Mouse (Mus musculus) heart, postnatal 0 days (tissue): ENCODE results near the gene Nrf1. TPM values are rescaled to one million over a fixed set of nuclear protein-coding genes. Genes with fewer than 3 reads are reported as not detected.

Experiments
- ATAC-seq: fragments of 200-750 bp; cut with Nextera tagmentation; 2 replicates; pipeline ENCODE4 v1.8.0; 2017; ENCODE audit warnings: low read depth, moderate number of reproducible peaks, moderate library complexity; ENCODE audit not compliant: insufficient read depth
- DNase-seq: peaks from one replicate; pipeline ENCODE4 v3.0.0-alpha.2; 2016; ENCODE audit warnings: low spot score
- H3K27ac ChIP-seq: fragments of 300-500 bp; sonication (generic); 2 replicates; pipeline ENCODE4 v1.5.1; 2014; ENCODE audit warnings: low read depth, mild to moderate bottlenecking
- H3K27me3 ChIP-seq: fragments of 300-500 bp; sonication (generic); 2 replicates; pipeline ENCODE4 v1.6.1; 2014; ENCODE audit warnings: low read length, mixed read lengths; ENCODE audit not compliant: control insufficient read depth, insufficient read depth
- H3K36me3 ChIP-seq: fragments of 300-500 bp; sonication (generic); replicated peaks from 2 replicates; pipeline ENCODE4 v1.6.1; 2014; ENCODE audit warnings: low read length, mixed read lengths; ENCODE audit not compliant: control insufficient read depth, insufficient read depth
- H3K4me1 ChIP-seq: fragments of 300-500 bp; sonication (generic); 2 replicates; pipeline ENCODE4 v1.6.1; 2014; ENCODE audit warnings: antibody characterized with exemption; ENCODE audit not compliant: control insufficient read depth, insufficient read depth
- H3K4me2 ChIP-seq: fragments of 300-500 bp; sonication (generic); 2 replicates; pipeline ENCODE4 v1.6.1; 2014; ENCODE audit warnings: low read depth, mild to moderate bottlenecking, low read length, moderate library complexity
- H3K4me3 ChIP-seq: fragments of 300-500 bp; sonication (generic); 2 replicates; pipeline ENCODE4 v1.5.1; 2014; ENCODE audit warnings: low read depth, low read length
- H3K9ac ChIP-seq: fragments of 300-500 bp; sonication (generic); replicated peaks from 2 replicates; pipeline ENCODE4 v1.6.1; 2014; ENCODE audit warnings: low read depth, low read length, mixed read lengths
- H3K9me3 ChIP-seq: fragments of 300-500 bp; sonication (generic); replicated peaks from 2 replicates; pipeline ENCODE4 v1.6.1; 2016; ENCODE audit warnings: low read length; ENCODE audit not compliant: control insufficient read depth
- CTCF ChIP-seq: IDR thresholded peaks from 2 replicates; pipeline ENCODE4 v1.5.1; 2016; ENCODE audit warnings: antibody characterized with exemption, control low read depth, low read depth
- EP300 ChIP-seq: IDR thresholded peaks from 2 replicates; pipeline ENCODE4 v1.6.1; 2016; ENCODE audit warnings: antibody characterized with exemption, low read depth
- WGBS: fragments of 180-500 bp; shearing (Covaris S2); extraction: QIAGEN DNeasy Blood & Tissue Kit; methylation state at CpG from one replicate; pipeline ENCODE4 v1.1.7; 2014; 5-methylcytosine and 5-hydroxymethylcytosine counted together
- polyA plus RNA-seq: library from polyadenylated mRNA; unstranded; fragments of >200 nt; fragmentation: Nextera tagmentation; extraction: Ambion mirVana; gene quantifications from 2 replicates; pipeline ENCODE4 v1.2.1, GENCODE M21; 2015
- total RNA-seq: library from RNA; depleted of rRNA; stranded (reverse); fragments of >200 nt; gene quantifications from 2 replicates; pipeline ENCODE4 v1.2.3, GENCODE M21; 2014; ENCODE audit warnings: low replicate concordance

Nrf1 gene
- total and polyA plus RNA-seq, 2 experiments from 2014 or later = 14.1 to 90.1 TPM

DNA sequence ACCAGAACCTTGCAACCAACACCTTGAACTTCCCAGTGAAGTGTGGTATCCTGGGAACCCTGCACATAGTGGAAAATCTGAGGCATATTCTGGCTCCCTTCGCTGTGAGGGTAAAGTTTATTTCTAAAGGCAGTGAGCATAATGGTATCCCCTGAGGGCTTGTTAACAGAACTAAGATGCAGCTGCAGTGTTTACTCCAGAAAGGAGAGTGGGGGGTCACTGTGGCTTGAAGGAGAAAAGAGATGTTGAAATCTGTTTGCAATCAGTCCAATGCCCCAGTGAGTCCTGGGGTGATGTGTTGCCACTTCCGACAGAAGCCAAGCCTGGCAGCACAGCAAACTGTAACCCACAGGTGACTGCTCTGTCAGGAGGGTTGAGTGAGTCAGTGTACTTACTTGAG is 73.4 kb downstream of the Nrf1 start:
- Histone ChIP-seq H3K4me2 (no peak overlapping the region), H3K4me3 (no peak overlapping the region), H3K9ac (no peak overlapping the region), H3K27me3 (no peaks in the 10 kb centered on the region), H3K36me3 (peaks cover 78% of the 10 kb centered on the region), H3K4me1 (no peaks in the 10 kb centered on the region), H3K27ac (no peak overlapping the region), H3K9me3 (no peaks in the 10 kb centered on the region)
- TF ChIP-seq EP300 (no peak), CTCF (no peak)
- no peak for ATAC-seq
- no peak for DNase-seq
- 84% methylated on average over 2 of the region's 2 CpGs for WGBS

DNA sequence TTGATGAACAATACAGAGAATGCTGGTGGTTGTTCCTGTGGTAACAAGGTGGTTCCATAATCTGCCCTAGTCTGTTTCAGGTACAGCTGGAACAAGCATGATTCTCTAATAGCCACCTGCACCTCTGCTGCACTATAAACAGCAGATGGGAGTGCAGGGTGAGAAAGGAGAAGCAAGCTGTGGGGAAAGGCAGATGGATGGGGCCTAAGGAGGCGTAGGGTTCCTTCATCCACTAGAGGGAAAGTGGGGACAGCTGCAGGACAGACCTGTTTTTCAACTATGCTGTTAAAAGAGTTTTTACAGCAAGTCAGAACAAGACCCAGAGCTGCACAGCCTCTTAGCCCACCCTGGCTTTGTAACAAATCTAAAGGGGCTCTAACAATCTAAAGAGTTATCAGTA is 73.8 kb downstream of the Nrf1 start:
- Histone ChIP-seq H3K27me3 (no peaks in the 10 kb centered on the region), H3K27ac (no peak overlapping the region), H3K9ac (no peak overlapping the region), H3K36me3 (peaks cover 78% of the 10 kb centered on the region), H3K9me3 (no peaks in the 10 kb centered on the region), H3K4me1 (no peaks in the 10 kb centered on the region), H3K4me2 (no peak overlapping the region), H3K4me3 (no peak overlapping the region)
- DNase-seq (no peak), ATAC-seq (no peak)
- TF ChIP-seq EP300 (no peak), CTCF (no peak)
- 86% methylated on average over 1 of the region's 1 CpGs for WGBS

DNA sequence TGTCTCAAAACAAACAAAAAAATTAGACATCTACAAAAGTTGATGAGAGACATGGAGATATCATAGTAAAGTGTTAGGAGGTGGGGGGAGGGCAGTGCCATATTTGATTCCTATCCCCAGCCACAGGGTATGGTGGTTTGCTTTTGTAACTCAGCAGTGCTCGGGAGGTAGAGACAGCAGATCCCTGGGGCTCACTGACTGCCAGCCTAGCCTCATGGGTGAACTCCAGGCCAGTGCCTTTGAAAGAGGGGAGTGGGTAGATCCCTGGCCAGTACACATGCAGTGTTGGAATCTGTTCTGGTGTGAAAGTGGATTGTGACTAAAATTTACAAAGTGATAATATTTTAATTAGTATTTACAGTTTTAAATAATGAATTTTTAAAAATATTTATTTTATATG is 75.6 kb downstream of the Nrf1 start:
- H3K4me1 ChIP-seq = no peaks in the 10 kb centered on the region
- H3K4me3 ChIP-seq = no peak overlapping the region
- no peaks in the 10 kb centered on the region for H3K27me3 ChIP-seq
- ATAC-seq (no peak), DNase-seq (no peak)
- no peaks in the 10 kb centered on the region for H3K9me3 ChIP-seq
- no peak overlapping the region for H3K4me2 ChIP-seq
- H3K36me3 ChIP-seq = peaks cover 77% of the 10 kb centered on the region
- H3K27ac ChIP-seq = no peak overlapping the region
- no peak overlapping the region for H3K9ac ChIP-seq
- 71% methylated on average over 1 of the region's 1 CpGs for WGBS
- TF ChIP-seq CTCF = no peak
- TF ChIP-seq EP300 = no peak

DNA sequence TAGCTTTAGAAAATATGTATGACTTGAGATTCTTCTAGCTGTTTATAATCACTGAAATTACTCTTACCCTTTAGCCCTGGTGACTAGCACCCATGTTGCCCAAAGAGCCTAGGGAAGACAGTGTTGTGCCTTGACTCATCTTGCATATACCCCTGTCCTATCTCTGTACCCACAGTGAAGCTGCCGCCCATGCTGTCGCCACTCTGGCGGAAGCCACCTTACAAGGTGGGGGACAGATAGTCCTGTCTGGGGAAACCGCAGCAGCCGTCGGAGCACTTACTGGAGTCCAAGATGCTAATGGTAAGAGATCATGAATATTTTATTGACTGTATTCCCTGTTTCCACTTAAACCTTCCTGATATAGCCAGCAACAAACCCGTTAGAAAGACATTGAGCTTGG is 78.3 kb downstream of the Nrf1 start:
- Histone ChIP-seq H3K9ac (no peak overlapping the region), H3K36me3 (peaks cover 71% of the 10 kb centered on the region), H3K27ac (no peak overlapping the region), H3K4me2 (no peak overlapping the region), H3K4me1 (no peaks in the 10 kb centered on the region), H3K9me3 (no peaks in the 10 kb centered on the region), H3K4me3 (no peak overlapping the region), H3K27me3 (no peaks in the 10 kb centered on the region)
- WGBS = 86% methylated on average over 7 of the region's 7 CpGs
- no peak for ATAC-seq
- no peak for TF ChIP-seq CTCF
- TF ChIP-seq EP300 = no peak
- no peak for DNase-seq

DNA sequence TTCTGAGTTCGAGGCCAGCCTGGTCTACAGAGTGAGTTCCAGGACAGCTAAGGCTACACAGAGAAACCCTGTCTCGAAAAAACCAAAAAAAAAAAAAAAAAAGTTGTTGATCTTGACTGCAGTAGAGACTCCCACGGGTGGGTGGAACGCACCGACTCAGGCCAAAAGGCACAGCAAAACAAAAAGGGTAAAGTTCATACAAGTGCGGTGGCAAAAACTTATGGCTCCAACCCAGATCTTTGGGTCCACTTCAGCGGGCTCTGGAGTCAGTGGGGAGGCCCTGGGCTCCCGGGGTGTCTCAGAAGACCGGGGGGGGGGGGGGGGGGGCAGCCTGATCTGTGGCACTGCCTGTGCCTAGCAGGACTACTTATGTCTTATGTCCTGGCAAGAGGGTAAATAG is 79.0 kb downstream of the Nrf1 start:
- no peaks in the 10 kb centered on the region for H3K4me1 ChIP-seq
- H3K27me3 ChIP-seq = no peaks in the 10 kb centered on the region
- no peak overlapping the region for H3K27ac ChIP-seq
- H3K4me3 ChIP-seq = no peak overlapping the region
- WGBS = 85% methylated on average over 7 of the region's 9 CpGs
- no peak for TF ChIP-seq CTCF
- no peak for TF ChIP-seq EP300
- ATAC-seq (no peak), DNase-seq (no peak)
- no peak overlapping the region for H3K9ac ChIP-seq
- peaks cover 68% of the 10 kb centered on the region for H3K36me3 ChIP-seq
- no peak overlapping the region for H3K4me2 ChIP-seq
- H3K9me3 ChIP-seq = no peaks in the 10 kb centered on the region

DNA sequence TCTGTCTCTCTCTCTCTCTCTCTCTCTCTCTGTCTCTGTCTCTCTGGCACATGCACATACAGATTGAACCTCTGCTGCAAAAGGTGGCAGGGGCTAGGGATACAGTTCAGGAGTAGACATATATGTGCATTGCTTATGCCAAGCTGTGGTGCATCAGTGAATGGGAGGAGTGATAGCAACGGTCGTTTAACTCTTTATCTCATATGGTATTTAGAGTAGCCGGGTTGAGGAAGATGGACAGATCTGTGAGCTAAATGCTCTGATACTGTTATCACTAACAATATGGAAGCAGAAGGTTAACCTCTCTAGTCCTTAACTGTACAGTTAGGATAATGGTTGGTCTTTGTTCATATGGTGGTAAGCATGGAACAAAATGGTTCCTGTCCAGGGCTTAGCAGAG is 84.6 kb downstream of the Nrf1 start:
- no peak for DNase-seq
- H3K9me3 ChIP-seq = no peaks in the 10 kb centered on the region
- ATAC-seq = no peak
- H3K9ac ChIP-seq = no peak overlapping the region
- no peak for TF ChIP-seq CTCF
- no peak for TF ChIP-seq EP300
- H3K27me3 ChIP-seq = no peaks in the 10 kb centered on the region
- peaks cover 64% of the 10 kb centered on the region for H3K36me3 ChIP-seq
- H3K4me2 ChIP-seq = no peak overlapping the region
- H3K4me3 ChIP-seq = no peak overlapping the region
- WGBS = 74% methylated on average over 3 of the region's 3 CpGs
- H3K4me1 ChIP-seq = no peaks in the 10 kb centered on the region
- no peak overlapping the region for H3K27ac ChIP-seq
